Mouse (Mus musculus) megakaryocyte, adult 5-6 weeks (primary cell): Measurements from ENCODE around the gene Lin7a. TPM values are rescaled to one million over a fixed set of nuclear protein-coding genes. Genes with fewer than 3 reads are reported as not detected.
A peak's percentile ranks its signal among the peaks of the same experiment; 100 is the strongest.

Source experiments
- ATAC-seq: 2 replicates; pipeline ENCODE4 v1.8.0; 2016; ENCODE audit warnings: mild to moderate bottlenecking, inconsistent platforms; ENCODE audit not compliant: poor library complexity, severe bottlenecking
- total RNA-seq, 2 experiments: library from RNA; stranded (forward) in 1 of 2; stranded (reverse) in 1 of 2; fragments of 153-499, 151-499 nt in 1 of 2; fragments of 221-1000, 200-1000 nt in 1 of 2; gene quantifications; 2 replicates each; pipeline versions ENCODE4 v1.2.3 to v1.2.4; 2015 to 2017

The Lin7a gene
- total RNA-seq, 2 experiments from 2014 or later: not detected

GRCm38 (mm10) chr10:107405347-107405746, 133.9 kb downstream of the Lin7a start:
- no peak for ATAC-seq

GRCm38 (mm10) chr10:107418306-107418705, 146.8 kb downstream of the Lin7a start:
- no peak for ATAC-seq

GRCm38 (mm10) chr10:107436967-107437366, 165.5 kb downstream of the Lin7a start:
- ATAC-seq: no peak; the same call in 1 of the 2 replicates

- peak; percentile 52; the same call in 1 of the 2 replicates for ATAC-seq
Observed at GRCm38 (mm10) chr10:107442781-107443180, 171.3 kb downstream of the Lin7a start.

GRCm38 (mm10) chr10:107449496-107450330, 178.2 kb downstream of the Lin7a start:
- no peak for ATAC-seq

GRCm38 (mm10) chr10:107467819-107468218, 196.3 kb downstream of the Lin7a start:
- ATAC-seq: no peak

Other genes starting within 250 kb of the Lin7a start
- not detected in 2 replicates for gene Acss3, start 148.0 kb upstream of the Lin7a start, total RNA-seq (2015)
- gene Acss3, start 148.0 kb upstream of the Lin7a start, total RNA-seq (2017): 0.11 TPM in 1 of 2 replicates, not detected in the other
- not detected in 2 replicates for gene Myf5, start 214.4 kb downstream of the Lin7a start, total RNA-seq (2015)
- gene Myf5, start 214.4 kb downstream of the Lin7a start, total RNA-seq (2017): not detected in 2 replicates
- gene Myf6, start 223.1 kb downstream of the Lin7a start, total RNA-seq (2015): not detected in 2 replicates
- not detected in 2 replicates for gene Myf6, start 223.1 kb downstream of the Lin7a start, total RNA-seq (2017)